Comparison of ENCODE assay signal across 8 mouse cellular contexts in genomic region chr15:7194147-7194720, GRCm38 (mm10).
DNase-seq lines count a peak whose midpoint lies in the region; ATAC-seq and TF ChIP-seq lines count a peak whose summit lies in the region.

No protein-coding gene starts in this region.

- no peak overlapping the region for H3K4me3 ChIP-seq in hindbrain, embryonic 13.5 days
- no peak overlapping the region for H3K4me3 ChIP-seq in midbrain, embryonic 11.5 days (ENCODE audit: low read depth, low read length)
- H3K4me3 ChIP-seq in thymus, adult 2 months (ENCODE audit: control insufficient read depth, insufficient read depth, low read length), result no peak overlapping the region

- TF ChIP-seq POLR2A in brain, embryonic 14.5 days (IDR thresholded peaks at IDR 0.05; ENCODE audit: borderline replicate concordance, extremely low read depth, insufficient read depth, insufficient read length, poor library complexity, severe bottlenecking), result no peak
- no peak for TF ChIP-seq POLR2A in thymus, adult 2 months (IDR thresholded peaks at IDR 0.05; ENCODE audit: control insufficient read depth, extremely low read depth, insufficient read depth, low read length, poor library complexity)

- peak; percentile 16 for DNase-seq in cerebellum, adult 9-10 months
- DNase-seq in cerebellum, postnatal 14 days, result no peak
- DNase-seq in brain, embryonic 14.5 days (ENCODE audit: low read depth), result peak; percentile 91
- DNase-seq in midbrain, embryonic 11.5 days (ENCODE audit: low spot score, missing footprints), result peak; percentile 91
- DNase-seq in urinary bladder, postnatal 25 days (ENCODE audit: low spot score), result no peak
- DNase-seq in thymus, adult 2 months, result no peak
- no peak for DNase-seq in frontal cortex, postnatal 25 days (ENCODE audit: low spot score in 2 of 2)

- H3K27me3 ChIP-seq in hindbrain, embryonic 13.5 days, result no peaks in the 10 kb centered on the region
- no peaks in the 10 kb centered on the region for H3K27me3 ChIP-seq in midbrain, embryonic 11.5 days (ENCODE audit: control insufficient read depth, insufficient read depth, low read length)
- no peaks in the 10 kb centered on the region for H3K27me3 ChIP-seq in thymus, adult 2 months (ENCODE audit: control insufficient read depth, insufficient read depth, low read length)

- peak; percentile 63 for ATAC-seq in hindbrain, embryonic 13.5 days (ENCODE audit: low FRiP score)
- ATAC-seq in midbrain, embryonic 11.5 days (ENCODE audit: low FRiP score), result peak; percentile 36

- peaks cover 38% of the 10 kb centered on the region for H3K4me1 ChIP-seq in hindbrain, embryonic 13.5 days (replicated peaks)
- peaks cover 28% of the 10 kb centered on the region for H3K4me1 ChIP-seq in midbrain, embryonic 11.5 days (ENCODE audit: control insufficient read depth, insufficient read depth, low read length)
- H3K4me1 ChIP-seq in thymus, adult 2 months (replicated peaks; ENCODE audit: control insufficient read depth, insufficient read depth, low read length), result no peaks in the 10 kb centered on the region

- H3K9ac ChIP-seq in hindbrain, embryonic 13.5 days, result no peak overlapping the region
- H3K9ac ChIP-seq in midbrain, embryonic 11.5 days (ENCODE audit: low read length), result no peak overlapping the region

- no peak overlapping the region for H3K4me2 ChIP-seq in hindbrain, embryonic 13.5 days
- peak overlapping the region; percentile 22; the same call in 1 of the 2 replicates for H3K4me2 ChIP-seq in midbrain, embryonic 11.5 days

- TF ChIP-seq CTCF in brain, embryonic 14.5 days (IDR thresholded peaks at IDR 0.05; ENCODE audit: borderline replicate concordance, extremely low read depth, insufficient read depth, insufficient read length), result no peak
- TF ChIP-seq CTCF in thymus, adult 2 months (IDR thresholded peaks at IDR 0.05; ENCODE audit: borderline replicate concordance, control insufficient read depth, extremely low read depth, insufficient read depth, low read length, poor library complexity), result no peak

- WGBS in hindbrain, embryonic 13.5 days, result 11% methylated on average over 13 of the region's 13 CpGs
- WGBS in midbrain, embryonic 11.5 days, result 13% methylated on average over 13 of the region's 13 CpGs
- WGBS in thymus, adult 2 months, result 78% methylated on average over 13 of the region's 13 CpGs

- H3K27ac ChIP-seq in hindbrain, embryonic 13.5 days, result peak overlapping the region; percentile 82
- peak overlapping the region; percentile 21; the same call in 1 of the 2 replicates for H3K27ac ChIP-seq in midbrain, embryonic 11.5 days (ENCODE audit: low read depth, low read length)
- H3K27ac ChIP-seq in thymus, adult 2 months (ENCODE audit: control insufficient read depth, insufficient read depth, low read length), result no peak overlapping the region

- peaks cover 25% of the 10 kb centered on the region for H3K36me3 ChIP-seq in hindbrain, embryonic 13.5 days
- H3K36me3 ChIP-seq in midbrain, embryonic 11.5 days (ENCODE audit: control insufficient read depth, insufficient read depth, low read length), result no peaks in the 10 kb centered on the region
- H3K36me3 ChIP-seq in thymus, adult 2 months (ENCODE audit: control insufficient read depth, insufficient read depth, low read length), result no peaks in the 10 kb centered on the region

- H3K9me3 ChIP-seq in hindbrain, embryonic 13.5 days, result no peaks in the 10 kb centered on the region
- no peaks in the 10 kb centered on the region for H3K9me3 ChIP-seq in midbrain, embryonic 11.5 days (ENCODE audit: control insufficient read depth, low read length)

Comparison
In these comparisons a context has a peak if more than half of its experiments do, and no peak if none do; other contexts are left out.
1. DNase-seq: peak in cerebellum, adult 9-10 months (single experiment), brain, embryonic 14.5 days (single experiment) and midbrain, embryonic 11.5 days (single experiment); none in cerebellum, postnatal 14 days (0 of 2), urinary bladder, postnatal 25 days (single experiment), thymus, adult 2 months (single experiment) and frontal cortex, postnatal 25 days (0 of 2).